Mouse (Mus musculus) layer of hippocampus, adult 8-10 months (tissue): ENCODE data around the gene Dnaja1. TPM values are rescaled to one million over a fixed set of nuclear protein-coding genes. Genes with fewer than 3 reads are reported as not detected.

Experiments
- DNase-seq, 2 experiments: peaks; one replicate each; pipeline ENCODE4 v3.0.0; 2022; ENCODE audit warnings: low spot score in 2 of 2
- total RNA-seq, 4 experiments: library from RNA; stranded (reverse); gene quantifications; 2 replicates each; pipeline ENCODE4 v1.2.4; 2022

The Dnaja1 gene
- total RNA-seq, result 100 to 1,000 TPM; 263 to 275 (median 274) TPM

- DNase-seq, result peak; percentile 91 to 96
Measured at GRCm38 (mm10) chr4:40722011-40722666, at the start of gene Dnaja1. TSS of gene Dnaja1 (plus strand) at chr4:40722150.

DNA sequence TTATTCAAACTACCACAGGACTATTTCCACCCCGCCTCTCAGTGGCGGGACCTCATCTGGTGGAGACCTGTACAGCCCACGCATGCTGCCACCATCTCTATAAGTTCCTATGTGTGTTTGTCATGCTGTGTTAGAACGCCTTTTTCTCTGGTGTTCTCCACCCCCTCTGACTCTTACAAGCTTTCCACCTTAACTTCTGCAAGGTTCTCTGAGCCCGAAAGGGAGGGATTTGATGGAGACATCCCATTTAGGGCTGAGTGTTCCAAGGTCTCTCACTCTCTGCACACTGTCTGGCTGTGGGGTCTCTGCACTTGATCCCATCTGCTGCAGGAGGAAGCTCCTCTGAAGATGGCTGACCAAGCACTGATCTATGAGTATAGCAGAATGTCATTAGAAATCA is 48.4 kb upstream of the Dnaja1 start:
- DNase-seq, result no peak

GRCm38 (mm10) chr4:40676338-40676737 is 45.6 kb upstream of the Dnaja1 start:
- DNase-seq, result no peak

DNA sequence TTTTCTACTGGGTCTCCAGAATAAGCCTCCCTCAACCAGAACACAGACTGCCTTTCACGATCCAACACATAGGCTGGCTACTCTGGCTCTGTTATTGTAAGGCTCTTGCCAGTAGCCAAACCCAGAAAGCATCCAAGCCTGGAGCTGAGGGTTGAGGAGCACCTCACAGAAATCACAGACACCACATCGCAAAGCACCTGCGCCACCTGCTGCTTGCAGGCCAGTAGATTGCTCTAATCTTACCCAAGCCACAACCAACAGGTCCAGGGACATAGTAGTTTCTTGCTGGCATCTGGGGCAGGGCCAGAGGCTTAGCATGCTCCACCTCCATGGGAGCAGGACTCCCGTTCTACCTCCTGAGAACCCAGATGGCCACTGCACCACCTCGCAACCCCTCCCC is 44.8 kb upstream of the Dnaja1 start:
- DNase-seq, result peak in 1 of 2 experiments; percentile 23

DNA sequence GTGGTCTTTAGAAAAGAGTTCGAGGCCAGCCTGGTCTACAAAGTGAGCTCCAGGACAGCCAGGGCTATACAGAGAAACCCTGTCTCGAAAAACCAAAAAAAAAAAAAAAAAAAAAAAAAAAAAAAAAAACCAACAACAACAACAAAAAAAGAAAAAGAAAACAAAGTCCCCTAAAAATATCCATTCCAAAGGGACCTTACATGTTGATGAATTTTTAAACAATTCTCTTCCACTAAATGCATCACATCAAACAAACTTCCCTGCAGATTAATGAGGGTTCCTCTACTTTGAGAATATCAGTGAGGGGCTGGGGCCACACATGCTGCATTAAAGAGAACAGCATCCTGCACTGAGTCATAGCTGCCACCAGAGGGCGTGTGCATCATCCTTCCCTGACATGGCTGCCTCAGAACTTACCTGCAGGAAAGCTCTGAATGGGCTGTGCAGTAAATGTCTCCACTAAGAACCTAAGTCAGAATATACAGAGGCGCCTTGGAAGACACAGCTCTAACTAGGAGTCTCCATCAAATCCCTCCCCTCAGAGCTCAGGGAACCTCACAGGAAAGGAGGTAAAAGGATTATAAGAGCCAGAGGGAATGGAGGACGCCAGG is 41.6 kb upstream of the Dnaja1 start:
- DNase-seq, result no peak

- DNase-seq, result peak; percentile 31 to 78
Measured at GRCm38 (mm10) chr4:40681908-40682307, 40.0 kb upstream of the Dnaja1 start.

DNA sequence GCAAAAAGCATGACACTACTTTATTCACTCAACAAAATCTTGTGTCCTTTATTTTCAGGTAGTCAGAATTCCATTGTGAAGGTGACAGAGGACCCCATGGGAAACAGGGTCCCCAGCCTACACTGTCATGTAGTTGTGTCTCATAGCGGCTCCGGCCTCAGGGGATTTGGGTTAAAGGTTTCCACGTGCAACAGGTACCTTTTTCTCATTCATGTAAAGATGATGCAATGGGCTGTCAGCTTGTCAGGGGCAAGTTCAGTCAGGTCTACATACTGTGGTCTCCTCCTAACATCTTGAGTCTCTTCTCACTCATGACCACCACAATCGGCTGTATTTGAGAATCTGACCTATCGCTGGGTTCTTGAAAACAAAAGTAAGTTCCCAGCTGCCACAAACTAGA is 39.6 kb upstream of the Dnaja1 start:
- no peak for DNase-seq

- DNase-seq, result no peak
Measured at GRCm38 (mm10) chr4:40683306-40683705, 38.6 kb upstream of the Dnaja1 start.

DNA sequence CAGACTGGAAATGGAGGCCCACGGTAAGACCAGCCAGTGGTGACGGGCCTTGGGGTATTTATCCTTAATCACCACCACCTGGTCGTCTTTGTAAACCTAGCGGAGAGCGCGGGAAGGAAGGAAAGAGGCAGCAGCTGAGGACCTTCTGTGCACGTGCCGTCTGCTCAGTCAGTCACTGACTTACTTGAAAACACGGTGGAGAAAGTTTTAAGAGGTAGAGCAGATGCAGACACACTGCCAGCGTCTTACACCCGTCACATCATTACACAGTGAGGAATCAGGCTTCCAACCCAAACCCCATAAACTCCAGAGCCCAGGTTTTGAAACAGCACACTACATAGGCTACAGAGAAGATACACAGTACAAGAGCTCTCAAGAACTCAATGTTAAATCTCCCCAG is 30.9 kb upstream of the Dnaja1 start:
- no peak for DNase-seq

DNA sequence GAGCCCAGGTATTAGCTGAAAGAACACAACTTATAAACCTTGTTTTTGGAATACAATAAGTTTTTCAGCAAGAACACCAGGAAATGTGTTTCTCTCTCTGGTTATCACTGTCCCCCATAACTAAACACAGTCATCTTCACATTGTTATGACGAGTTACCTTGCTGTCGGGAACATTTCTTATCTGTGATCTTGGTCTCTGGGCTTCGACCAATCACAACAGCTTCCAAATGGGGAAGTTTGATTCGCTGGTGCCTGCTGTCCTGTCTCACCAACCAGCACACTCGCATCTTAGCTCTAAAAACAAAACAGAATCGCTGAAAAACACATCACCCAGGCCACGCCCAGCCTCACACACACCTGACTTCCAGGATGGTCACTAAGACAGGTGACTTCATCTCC is 24.9 kb upstream of the Dnaja1 start:
- DNase-seq, result no peak

GRCm38 (mm10) chr4:40700216-40700615 is 21.7 kb upstream of the Dnaja1 start:
- no peak for DNase-seq

DNA sequence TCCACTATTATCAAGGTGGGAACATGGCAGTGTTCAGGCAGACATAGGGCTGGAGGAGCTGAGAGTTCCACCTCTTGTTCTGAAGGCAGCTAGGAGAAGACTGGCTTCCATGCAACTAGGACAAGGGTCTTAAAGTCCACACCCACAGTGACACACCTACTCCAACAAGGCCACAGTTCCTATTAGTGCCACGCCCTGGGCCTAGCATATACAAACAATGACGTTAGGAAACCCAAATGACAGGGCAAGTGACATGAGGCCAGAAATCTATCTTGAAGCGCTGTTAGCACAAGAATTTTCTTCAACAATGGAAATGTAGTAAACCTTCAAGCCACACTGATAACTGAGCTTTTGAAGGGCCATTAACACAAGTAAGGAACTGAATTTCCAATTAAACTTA is 20.2 kb upstream of the Dnaja1 start:
- no peak for DNase-seq

DNA sequence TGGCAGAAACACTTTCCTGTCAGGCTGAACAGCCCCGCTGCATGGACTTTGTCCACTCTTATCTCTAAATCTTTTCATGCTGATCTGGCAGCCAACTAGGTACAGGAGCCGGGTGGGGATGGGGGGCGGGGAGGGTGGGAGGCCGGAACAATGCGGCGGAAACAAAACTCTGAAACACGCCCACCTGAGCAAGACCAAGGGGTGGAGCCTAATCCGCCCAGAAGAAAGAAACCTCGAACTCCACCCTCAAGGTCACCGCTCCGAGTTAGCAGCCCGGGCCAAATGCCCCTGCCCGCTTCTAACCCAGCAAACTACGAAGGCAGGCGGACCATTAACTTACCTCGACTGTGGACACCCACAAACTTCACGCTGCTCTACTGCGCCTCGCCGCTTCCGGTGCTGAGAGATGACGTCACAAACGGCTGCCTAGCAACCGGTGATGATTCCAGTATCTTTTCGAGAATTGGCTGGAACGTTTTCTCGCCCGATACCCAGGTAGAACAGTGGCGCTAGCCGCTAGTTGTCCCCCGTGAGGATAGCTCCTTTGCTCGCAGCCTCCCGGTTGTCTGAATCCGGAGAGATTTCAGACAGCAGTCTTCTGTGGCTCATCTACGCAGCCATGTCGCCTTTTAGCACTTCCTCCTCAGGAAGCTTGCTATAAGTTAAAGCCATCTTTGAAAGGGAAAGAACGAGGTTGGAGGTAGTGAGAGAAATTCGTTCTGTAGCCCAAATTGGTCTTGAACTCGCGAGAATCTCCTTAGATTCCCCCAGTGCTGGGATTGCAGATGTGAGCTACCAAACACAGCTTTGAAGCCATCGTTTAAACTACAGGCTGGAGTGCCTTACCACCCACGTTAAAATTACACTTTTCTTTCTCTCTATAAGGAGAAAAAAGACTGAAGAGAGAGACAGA is 18.9 kb upstream of the Dnaja1 start, which contains the start of gene Aptx:
Gene Aptx, minus strand, starts transcription at position 398 of the 913 bp plus-strand sequence.
- peak; percentile 95 to 98 for DNase-seq

DNA sequence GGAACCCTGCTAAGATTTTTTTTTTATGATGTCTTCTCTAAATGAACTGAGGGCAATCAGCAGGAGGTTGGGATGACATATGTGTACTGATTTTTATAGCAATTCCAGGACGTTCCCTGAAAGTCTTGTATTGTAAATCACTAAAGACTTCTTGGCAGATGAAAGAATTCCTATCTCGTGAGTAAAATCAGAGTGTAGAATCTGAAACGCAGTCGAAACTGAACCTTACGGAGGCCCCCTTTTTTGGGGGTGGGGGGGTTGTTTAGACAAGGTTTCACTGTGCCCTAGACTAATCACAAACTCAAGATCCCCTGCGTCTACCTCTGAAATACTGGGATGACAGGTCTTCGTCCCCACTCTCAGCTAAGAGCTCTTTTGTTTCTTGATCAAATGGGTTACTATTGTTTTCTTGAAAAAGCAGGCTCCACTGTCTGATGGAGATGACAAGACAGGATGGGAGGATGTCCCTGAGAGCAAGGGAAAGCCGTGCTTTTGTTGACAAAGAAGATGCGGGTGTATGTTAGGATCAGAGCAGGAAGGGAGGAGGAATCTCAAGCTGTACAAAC is 18.2 kb upstream of the Dnaja1 start:
- DNase-seq, result no peak

DNA sequence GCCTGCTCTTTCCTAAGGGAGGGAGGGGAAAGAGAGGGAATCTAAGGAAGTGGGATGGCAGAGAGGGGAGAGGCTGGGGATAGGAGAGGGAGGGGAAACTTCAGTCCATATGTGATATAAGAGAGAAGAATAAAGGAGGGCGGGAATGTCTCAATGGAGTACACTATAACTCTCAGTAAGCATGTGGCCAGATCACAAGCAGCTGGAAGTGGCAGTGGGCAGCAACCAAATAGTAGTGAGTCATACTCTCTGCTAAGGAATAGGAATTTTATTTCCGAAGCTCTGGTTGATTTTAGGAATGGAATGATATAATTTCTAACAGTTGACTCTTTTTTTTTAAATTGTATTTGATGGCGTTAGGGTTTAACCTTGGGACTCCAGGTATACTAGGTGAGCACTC is 4.8 kb upstream of the Dnaja1 start:
- DNase-seq, result no peak

- DNase-seq, result no peak
Measured at GRCm38 (mm10) chr4:40720910-40721309, 1.0 kb upstream of the Dnaja1 start.

DNA sequence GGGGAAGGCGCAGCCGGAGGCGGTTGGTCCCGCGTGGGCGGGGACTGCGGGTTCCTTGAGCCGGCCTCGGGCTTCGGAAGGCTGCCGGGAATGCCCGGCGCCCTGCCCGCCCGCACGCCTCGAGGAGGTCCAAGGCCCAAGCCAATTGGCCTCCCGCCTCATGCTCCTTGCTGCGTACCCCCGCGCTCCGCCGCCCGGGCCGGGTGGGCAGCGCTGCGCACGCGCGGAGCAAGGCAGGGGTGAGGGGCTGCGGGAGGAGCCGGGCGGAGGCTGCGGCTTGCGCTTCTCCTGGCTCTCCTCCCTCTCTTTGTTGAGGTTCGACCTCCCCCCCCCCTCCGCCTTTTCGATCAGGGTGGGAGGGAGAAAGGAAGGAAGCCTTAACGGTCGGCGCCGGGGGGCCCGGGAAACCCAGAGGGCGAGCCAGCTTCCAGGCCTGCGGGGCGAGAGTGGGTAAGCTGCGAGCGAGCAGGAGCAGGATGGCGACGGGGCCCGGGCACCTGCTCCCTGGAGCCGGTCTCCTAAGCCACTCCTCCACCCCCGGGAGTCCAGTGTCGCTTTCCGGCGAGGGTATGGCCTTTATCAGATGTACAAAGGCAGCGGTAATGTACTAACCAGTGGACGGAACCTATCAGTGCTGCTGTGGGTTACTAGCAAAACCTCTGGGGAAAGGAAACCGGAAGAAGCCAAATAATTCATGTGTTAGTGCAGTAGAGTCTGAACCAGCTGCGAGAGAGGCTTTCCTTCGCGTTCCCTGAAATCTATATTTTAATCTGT is 924 bp downstream of the Dnaja1 start:
- DNase-seq, result peak in 1 of 2 experiments; percentile 78

DNA sequence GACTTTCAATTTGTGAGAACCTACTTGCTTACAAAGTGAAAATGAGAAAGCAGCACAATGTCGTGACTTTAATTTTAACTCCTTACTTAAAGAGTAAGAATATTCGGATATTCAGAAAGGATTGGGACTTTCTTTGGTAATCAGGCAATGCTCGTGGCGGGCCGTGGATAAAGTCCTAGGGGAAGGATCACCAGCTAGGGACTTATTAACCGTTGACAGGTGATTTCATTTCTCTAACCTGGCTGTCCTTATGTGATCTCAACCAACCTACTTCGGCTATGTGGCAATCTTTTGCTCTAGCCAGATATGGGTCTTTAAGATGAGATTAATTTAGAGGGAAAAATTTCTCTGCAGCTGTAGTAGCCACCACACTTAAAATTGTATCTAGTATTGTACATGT is 3.2 kb downstream of the Dnaja1 start:
- DNase-seq, result no peak

DNA sequence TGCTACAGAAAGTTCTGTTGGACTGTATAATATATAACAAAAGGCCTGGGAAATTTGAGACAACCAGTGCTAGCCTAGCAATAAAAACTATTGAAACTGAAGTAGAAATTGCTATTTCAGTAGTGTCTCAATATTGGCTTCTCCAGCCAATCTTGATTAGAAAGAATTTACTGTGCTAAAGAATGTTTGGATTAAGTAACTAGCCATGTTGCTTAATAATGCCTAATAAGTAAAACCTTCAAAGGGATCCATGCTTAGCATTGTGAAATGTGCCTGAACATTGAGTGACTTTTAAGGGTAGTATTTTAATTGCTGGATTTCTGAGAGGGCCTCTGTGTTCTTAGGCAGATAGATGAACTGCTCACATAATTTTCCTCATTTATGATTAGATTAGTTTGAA is 3.6 kb downstream of the Dnaja1 start:
- DNase-seq, result no peak

GRCm38 (mm10) chr4:40727247-40727646 is 5.3 kb downstream of the Dnaja1 start:
- DNase-seq, result no peak

DNA sequence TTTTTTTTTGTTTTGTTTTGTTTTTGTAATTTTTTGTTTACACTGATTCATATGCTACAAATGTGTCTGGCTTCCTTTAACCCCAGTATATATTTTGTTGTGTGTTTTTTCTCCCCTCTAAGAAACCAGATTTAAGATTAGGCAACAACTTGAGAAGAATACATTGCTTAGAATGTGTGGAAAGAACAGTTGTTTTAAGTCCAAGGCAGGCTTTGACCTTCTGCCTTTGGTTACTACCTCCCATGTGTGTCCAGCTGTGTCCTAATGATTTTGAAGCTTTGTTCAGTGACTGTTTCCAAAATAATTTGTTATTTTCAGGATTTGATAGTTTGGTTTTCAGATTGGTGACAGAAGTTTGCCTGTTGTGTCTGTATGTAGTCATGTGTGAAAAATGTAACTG is 9.3 kb downstream of the Dnaja1 start:
- DNase-seq, result no peak
